Mouse (Mus musculus): Measurements from ENCODE around the gene Wnt11. TPM values are rescaled to one million over a fixed set of nuclear protein-coding genes. Genes with fewer than 3 reads are reported as not detected.
A peak's percentile ranks its signal among the peaks of the same experiment; 100 is the strongest.

Wnt11 gene
- polyA plus RNA-seq, 1 experiment from 2014 or later: 17.4 TPM

DNA sequence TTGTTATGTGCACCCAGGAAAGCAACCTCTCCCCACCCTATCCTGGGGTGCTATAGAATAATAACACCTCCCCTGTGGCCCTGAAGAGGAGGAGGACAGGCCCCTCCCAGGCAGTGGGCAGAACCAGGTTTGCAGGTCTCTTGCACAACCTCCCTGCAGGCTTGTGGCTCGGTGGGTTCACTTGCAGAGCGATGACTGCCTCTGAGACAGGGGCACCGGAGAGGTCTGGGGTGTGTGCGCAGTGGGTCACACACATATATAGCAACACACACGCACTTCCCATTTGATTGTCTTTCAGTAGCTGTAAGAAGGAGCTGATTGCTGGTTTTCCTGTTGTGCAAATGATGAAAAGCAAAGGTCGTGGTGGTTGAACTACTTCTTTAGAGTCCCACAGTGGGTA is 3.6 kb upstream of the Wnt11 start:
- no peak overlapping the region for H3K27ac ChIP-seq (replicated peaks)
- H3K4me1 ChIP-seq: peaks cover 32% of the 10 kb centered on the region
- peaks cover 72% of the 10 kb centered on the region for H3K27me3 ChIP-seq (replicated peaks)
- H3K4me3 ChIP-seq: no peak overlapping the region
- no peaks in the 10 kb centered on the region for H3K9me3 ChIP-seq
- H3K36me3 ChIP-seq: no peaks in the 10 kb centered on the region
- WGBS: 83% methylated on average over 6 of the region's 6 CpGs
- H3K9ac ChIP-seq: no peak overlapping the region
- H3K4me2 ChIP-seq: no peak overlapping the region
- ATAC-seq (ENCODE audit: extremely low read depth, insufficient number of reproducible peaks, low FRiP score, low TSS enrichment): no peak

GRCm38 (mm10) chr7:98835519-98836441 is 868 bp downstream of the Wnt11 start:
- H3K9me3 ChIP-seq: no peaks in the 10 kb centered on the region
- no peaks in the 10 kb centered on the region for H3K36me3 ChIP-seq
- no peak for ATAC-seq (ENCODE audit: extremely low read depth, insufficient number of reproducible peaks, low FRiP score, low TSS enrichment)
- H3K4me2 ChIP-seq: peak overlapping the region; percentile 97
- H3K27ac ChIP-seq (replicated peaks): no peak overlapping the region
- peak overlapping the region; percentile 82 for H3K9ac ChIP-seq
- peaks cover 66% of the 10 kb centered on the region for H3K27me3 ChIP-seq (replicated peaks)
- WGBS: under 1% methylated on average over 45 of the region's 46 CpGs
- peaks cover 63% of the 10 kb centered on the region for H3K4me1 ChIP-seq
- H3K4me3 ChIP-seq: peak overlapping the region; percentile 67

- Histone ChIP-seq H3K4me1 (peaks cover 71% of the 10 kb centered on the region), H3K4me3 (peak overlapping the region; percentile 67), H3K4me2 (peak overlapping the region; percentile 97), H3K9me3 (no peaks in the 10 kb centered on the region), H3K9ac (peak overlapping the region; percentile 82), H3K27me3 (replicated peaks) (peaks cover 57% of the 10 kb centered on the region), H3K27ac (replicated peaks) (no peak overlapping the region), H3K36me3 (no peaks in the 10 kb centered on the region)
- ATAC-seq (ENCODE audit: extremely low read depth, insufficient number of reproducible peaks, low FRiP score, low TSS enrichment): no peak
- 1% methylated on average over 23 of the region's 23 CpGs for WGBS
These were observed 1.7 kb downstream of the Wnt11 start for GRCm38 (mm10) chr7:98836646-98837045.

- Histone ChIP-seq H3K27me3 (replicated peaks) (peaks cover 44% of the 10 kb centered on the region), H3K4me1 (peaks cover 75% of the 10 kb centered on the region), H3K27ac (replicated peaks) (no peak overlapping the region), H3K36me3 (no peaks in the 10 kb centered on the region), H3K4me2 (peak overlapping the region; percentile 97), H3K4me3 (peak overlapping the region; percentile 67), H3K9me3 (no peaks in the 10 kb centered on the region), H3K9ac (peak overlapping the region; percentile 81)
- WGBS: under 1% methylated on average over 17 of the region's 17 CpGs
- no peak; the same call in 1 of the 2 replicates for ATAC-seq (ENCODE audit: extremely low read depth, insufficient number of reproducible peaks, low FRiP score, low TSS enrichment)
These were observed 3.0 kb downstream of the Wnt11 start for GRCm38 (mm10) chr7:98837901-98838300.

GRCm38 (mm10) chr7:98838729-98839141 is 3.8 kb downstream of the Wnt11 start:
- Histone ChIP-seq H3K27ac (replicated peaks) (peak overlapping the region; percentile 30; the same call in 1 of the 2 replicates), H3K4me2 (peak overlapping the region; percentile 97), H3K27me3 (replicated peaks) (peaks cover 37% of the 10 kb centered on the region), H3K4me1 (peaks cover 84% of the 10 kb centered on the region), H3K36me3 (no peaks in the 10 kb centered on the region), H3K4me3 (peak overlapping the region; percentile 67), H3K9me3 (no peaks in the 10 kb centered on the region), H3K9ac (peak overlapping the region; percentile 81)
- under 1% methylated on average over 48 of the region's 48 CpGs for WGBS
- ATAC-seq (ENCODE audit: extremely low read depth, insufficient number of reproducible peaks, low FRiP score, low TSS enrichment): no peak

- H3K4me2 ChIP-seq: peak overlapping the region; percentile 97
- H3K4me1 ChIP-seq: peaks cover 89% of the 10 kb centered on the region
- H3K9ac ChIP-seq: peak overlapping the region; percentile 81
- ATAC-seq (ENCODE audit: extremely low read depth, insufficient number of reproducible peaks, low FRiP score, low TSS enrichment): no peak
- no peaks in the 10 kb centered on the region for H3K9me3 ChIP-seq
- no peaks in the 10 kb centered on the region for H3K36me3 ChIP-seq
- H3K4me3 ChIP-seq: peak overlapping the region; percentile 67
- 2% methylated on average over 12 of the region's 12 CpGs for WGBS
- H3K27ac ChIP-seq (replicated peaks): peak overlapping the region; percentile 30
- H3K27me3 ChIP-seq (replicated peaks): peaks cover 32% of the 10 kb centered on the region
These were observed 4.4 kb downstream of the Wnt11 start for GRCm38 (mm10) chr7:98839312-98839711.

DNA sequence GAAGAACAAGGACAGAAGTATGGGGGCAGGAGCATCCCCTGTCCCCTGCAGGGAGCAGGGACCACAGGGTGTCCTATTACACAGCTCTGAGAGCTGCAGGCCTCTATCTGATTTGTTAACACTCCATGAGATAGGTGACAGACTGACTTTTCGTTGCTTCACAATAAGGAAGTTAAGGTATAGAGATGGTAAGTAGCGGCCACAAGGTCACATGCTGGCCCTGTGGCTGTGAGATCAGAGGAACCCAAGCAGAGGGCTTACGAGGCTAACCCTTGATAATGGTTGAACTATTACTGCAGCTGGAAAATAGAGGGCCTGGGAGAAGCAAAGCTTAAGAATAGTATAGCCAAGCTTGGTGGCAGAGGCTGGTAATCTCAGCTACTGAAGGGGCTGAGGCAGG is 5.9 kb downstream of the Wnt11 start:
- Histone ChIP-seq H3K4me1 (peaks cover 84% of the 10 kb centered on the region), H3K27ac (replicated peaks) (no peak overlapping the region), H3K4me2 (peak overlapping the region; percentile 97), H3K4me3 (peak overlapping the region; percentile 67), H3K9me3 (no peaks in the 10 kb centered on the region), H3K9ac (0 out of 2 replicates have a peak overlapping the region, but pooled peaks have one; percentile 14), H3K27me3 (replicated peaks) (peaks cover 19% of the 10 kb centered on the region), H3K36me3 (no peaks in the 10 kb centered on the region)
- no peak for ATAC-seq (ENCODE audit: extremely low read depth, insufficient number of reproducible peaks, low FRiP score, low TSS enrichment)
- WGBS: 39% methylated on average over 3 of the region's 3 CpGs

- Histone ChIP-seq H3K36me3 (peaks cover 2% of the 10 kb centered on the region; the same call in 1 of the 2 replicates), H3K27me3 (replicated peaks) (peaks cover 10% of the 10 kb centered on the region), H3K9ac (peak overlapping the region; percentile 64), H3K4me2 (peak overlapping the region; percentile 97), H3K9me3 (no peaks in the 10 kb centered on the region), H3K4me3 (no peak overlapping the region), H3K4me1 (peaks cover 74% of the 10 kb centered on the region), H3K27ac (replicated peaks) (no peak overlapping the region)
- ATAC-seq (ENCODE audit: extremely low read depth, insufficient number of reproducible peaks, low FRiP score, low TSS enrichment): no peak
- WGBS: 24% methylated on average over 3 of the region's 3 CpGs
These were observed 6.9 kb downstream of the Wnt11 start for GRCm38 (mm10) chr7:98841802-98842201.

DNA sequence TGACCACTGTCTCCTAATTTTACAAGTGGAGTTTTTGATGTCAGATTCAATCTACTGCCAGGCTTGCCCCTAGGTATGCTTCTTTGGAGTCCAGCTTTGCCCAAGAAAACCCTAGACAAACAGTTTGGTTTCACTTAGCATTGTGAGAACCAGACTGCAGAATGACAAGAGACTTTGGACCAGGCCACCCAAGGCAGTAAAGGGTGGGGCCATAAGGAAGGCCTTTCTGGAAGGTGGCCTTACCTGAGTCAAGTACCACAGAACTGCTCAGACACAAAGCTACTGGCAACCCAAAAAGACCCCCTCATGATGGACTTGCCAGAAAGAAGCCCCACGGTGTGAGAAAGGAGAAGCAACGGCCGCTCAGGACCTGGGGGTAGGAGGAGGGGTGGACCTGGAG is 8.1 kb downstream of the Wnt11 start:
- no peak for ATAC-seq (ENCODE audit: extremely low read depth, insufficient number of reproducible peaks, low FRiP score, low TSS enrichment)
- Histone ChIP-seq H3K36me3 (peaks cover 12% of the 10 kb centered on the region; the same call in 1 of the 2 replicates), H3K27ac (replicated peaks) (no peak overlapping the region), H3K9me3 (no peaks in the 10 kb centered on the region), H3K4me2 (no peak overlapping the region), H3K4me1 (peaks cover 63% of the 10 kb centered on the region), H3K27me3 (replicated peaks) (peaks cover 4% of the 10 kb centered on the region; the same call in 1 of the 2 replicates), H3K4me3 (no peak overlapping the region), H3K9ac (0 out of 2 replicates have a peak overlapping the region, but pooled peaks have one; percentile 24)
- 74% methylated on average over 3 of the region's 3 CpGs for WGBS

DNA sequence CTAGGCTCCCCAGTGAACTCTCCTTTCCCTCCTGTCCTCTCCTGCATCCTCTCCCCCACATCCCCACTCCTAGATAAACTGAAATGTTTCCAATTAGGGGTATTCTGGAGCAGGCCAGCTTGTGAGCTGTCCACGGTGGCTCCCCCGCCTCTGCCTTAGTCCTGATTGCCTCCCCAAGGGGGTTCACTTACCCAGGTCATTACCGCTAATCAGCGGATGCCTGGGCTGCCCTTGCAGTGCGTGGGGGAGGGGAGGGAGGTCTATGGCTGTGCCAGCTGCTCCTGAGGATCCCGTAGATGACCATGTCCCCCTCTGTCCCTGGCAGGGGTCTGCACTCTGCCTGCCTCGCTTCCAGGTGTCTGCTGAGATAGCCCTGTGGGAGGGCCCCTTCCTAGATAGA is 8.7 kb downstream of the Wnt11 start:
- peaks cover 16% of the 10 kb centered on the region for H3K36me3 ChIP-seq
- peak overlapping the region; percentile 25; the same call in 1 of the 2 replicates for H3K9ac ChIP-seq
- no peak for ATAC-seq (ENCODE audit: extremely low read depth, insufficient number of reproducible peaks, low FRiP score, low TSS enrichment)
- no peak overlapping the region for H3K27ac ChIP-seq (replicated peaks)
- peaks cover 4% of the 10 kb centered on the region; the same call in 1 of the 2 replicates for H3K27me3 ChIP-seq (replicated peaks)
- H3K4me2 ChIP-seq: 0 out of 2 replicates have a peak overlapping the region, but pooled peaks have one; percentile 12
- peaks cover 62% of the 10 kb centered on the region for H3K4me1 ChIP-seq
- H3K4me3 ChIP-seq: no peak overlapping the region
- H3K9me3 ChIP-seq: no peaks in the 10 kb centered on the region
- WGBS: 25% methylated on average over 7 of the region's 7 CpGs

DNA sequence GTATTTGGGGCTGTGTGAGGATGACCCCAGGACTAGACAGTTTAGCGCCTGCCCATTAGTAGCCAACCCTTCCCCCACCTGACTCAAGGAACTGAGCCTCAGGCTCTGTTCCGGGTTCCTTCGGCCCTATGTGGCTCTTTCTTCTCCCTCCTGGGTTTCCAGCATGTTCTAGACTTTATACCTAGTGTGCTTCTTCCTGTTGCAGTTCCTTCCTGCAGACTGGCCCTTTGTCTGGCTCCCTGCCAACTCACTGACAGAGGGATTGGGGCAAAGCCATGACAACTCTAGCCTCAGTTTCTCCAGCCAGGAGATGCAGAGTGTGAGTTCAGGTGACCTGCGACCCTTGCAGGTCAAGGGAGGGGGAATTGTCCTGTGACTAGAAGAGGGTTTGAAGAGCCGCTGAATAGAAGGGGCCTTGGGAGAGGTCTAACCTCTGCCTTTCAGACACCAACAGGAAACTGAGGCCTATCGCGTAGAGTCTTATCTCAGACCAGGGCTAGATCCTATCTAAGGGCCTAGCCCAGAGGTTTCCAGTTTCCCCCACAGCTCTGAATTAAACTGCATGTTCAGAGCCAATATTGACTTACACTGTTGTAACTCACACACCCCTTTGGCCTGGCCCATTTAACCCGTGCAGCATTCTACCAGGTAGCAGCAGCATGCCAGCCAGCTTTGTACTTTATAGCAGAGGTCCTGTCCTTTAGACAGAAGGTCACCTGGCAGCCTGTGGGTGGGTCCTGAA is 14.2 kb downstream of the Wnt11 start:
- no peak overlapping the region for H3K9ac ChIP-seq
- H3K36me3 ChIP-seq: peaks cover 42% of the 10 kb centered on the region
- H3K27me3 ChIP-seq (replicated peaks): no peaks in the 10 kb centered on the region
- H3K4me1 ChIP-seq: peaks cover 65% of the 10 kb centered on the region
- WGBS: 75% methylated on average over 8 of the region's 8 CpGs
- ATAC-seq (ENCODE audit: extremely low read depth, insufficient number of reproducible peaks, low FRiP score, low TSS enrichment): no peak
- H3K27ac ChIP-seq (replicated peaks): 0 out of 2 replicates have a peak overlapping the region, but pooled peaks have one; percentile 9
- no peak overlapping the region for H3K4me2 ChIP-seq
- no peak overlapping the region for H3K4me3 ChIP-seq
- no peaks in the 10 kb centered on the region for H3K9me3 ChIP-seq
